Mouse (Mus musculus): ENCODE results near the gene Usp4.

The Usp4 gene

GRCm38 (mm10) chr9:108347540-108348289, at the start of gene Usp4:
Gene Usp4, plus strand, starts transcription at chr9:108347853.
- POLR2A ChIA-PET = interaction anchor here (0.6 to 2.0 kb wide), 17 partner anchors 9 to 168 kb away, joined by 3 to 23 read pairs (median 4); partner anchors contain the start of genes Gpx1 (in 4 of the 4), 1700102P08Rik (in 1 of the 4), Qars (in 1 of the 4) and Qrich1 (in 1 of the 4)

GRCm38 (mm10) chr9:108301853-108302252, 45.8 kb upstream of the Usp4 start:
- ChIA-PET CTCF (interaction anchor here in 1 of 4 experiments (0.6 kb wide), 1 partner anchor 624 kb away, joined by 5 read pairs; no protein-coding TSS in a partner anchor), POLR2A (interaction anchor here in 3 of 4 experiments (0.7 to 20.7 kb wide), 5 partner anchors 8 to 41 kb away, joined by 3 to 409 read pairs (median 4); partner anchors contain the start of genes Gpx1 (in 1 of the 3), Nicn1 (in 1 of the 3), Rhoa (in 1 of the 3) and Tcta (in 1 of the 3))

More at GRCm38 (mm10) chr9:108347540-108348289, at the start of gene Usp4:
- CTCF ChIA-PET = interaction anchor here in 1 of 4 experiments (0.6 kb wide), 1 partner anchor 222 kb away, joined by 3 read pairs; the partner anchor contains the start of gene Dalrd3

GRCm38 (mm10) chr9:108304716-108305115, 42.9 kb upstream of the Usp4 start:
- POLR2A ChIA-PET = interaction anchor here (0.7 to 26.5 kb wide), 29 partner anchors 2 to 255 kb away, joined by 3 to 409 read pairs (median 10); partner anchors contain the start of genes Amt (in 4 of the 4), Gpx1 (in 3 of the 4), Nicn1 (in 3 of the 4) and Usp19 (in 2 of the 4)

GRCm38 (mm10) chr9:108305170-108305569, 42.5 kb upstream of the Usp4 start:
- POLR2A ChIA-PET = interaction anchor here (0.6 to 26.5 kb wide), 42 partner anchors 3 to 1471 kb away, joined by 3 to 409 read pairs (median 9); partner anchors contain the start of genes Amt (in 4 of the 4), Gpx1 (in 3 of the 4), Nicn1 (in 3 of the 4) and 1700102P08Rik (in 2 of the 4)
- CTCF ChIA-PET = interaction anchor here (0.7 to 1.8 kb wide), 7 partner anchors 16 to 414 kb away, joined by 3 to 7 read pairs (median 4); no protein-coding TSS in a partner anchor

More at GRCm38 (mm10) chr9:108304716-108305115, 42.9 kb upstream of the Usp4 start:
- CTCF ChIA-PET = interaction anchor here (0.7 to 1.8 kb wide), 5 partner anchors 17 to 854 kb away, joined by 3 to 7 read pairs (median 6); no protein-coding TSS in a partner anchor

GRCm38 (mm10) chr9:108305629-108306520, 41.8 kb upstream of the Usp4 start, which contains the start of the genes Rhoa and Tcta:
Gene Rhoa, plus strand, starts transcription at chr9:108306129.
Gene Tcta, minus strand, starts transcription at chr9:108306160.
- POLR2A ChIA-PET = interaction anchor here (0.5 to 26.5 kb wide), 78 partner anchors 3 to 1471 kb away, joined by 3 to 409 read pairs (median 4); partner anchors contain the start of genes Amt (in 4 of the 4), Gpx1 (in 4 of the 4), Nicn1 (in 3 of the 4) and Qrich1 (in 3 of the 4)

GRCm38 (mm10) chr9:108306571-108306980, 41.1 kb upstream of the Usp4 start:
- ChIA-PET CTCF (interaction anchor here in 3 of 4 experiments (0.5 to 1.8 kb wide), 9 partner anchors 13 to 415 kb away, joined by 3 to 7 read pairs (median 3); partner anchors contain the start of genes Gpx1 (in 1 of the 3) and Nicn1 (in 1 of the 3)), POLR2A (interaction anchor here (0.5 to 26.5 kb wide), 68 partner anchors 4 to 1467 kb away, joined by 3 to 409 read pairs (median 5); partner anchors contain the start of genes Amt (in 4 of the 4), Gpx1 (in 4 of the 4), Nicn1 (in 3 of the 4) and Qrich1 (in 3 of the 4))

More at GRCm38 (mm10) chr9:108305629-108306520, 41.8 kb upstream of the Usp4 start, which contains the start of the genes Rhoa and Tcta:
- CTCF ChIA-PET = interaction anchor here (0.5 to 1.8 kb wide), 13 partner anchors 12 to 415 kb away, joined by 3 to 7 read pairs (median 3); partner anchors contain the start of genes Gpx1 (in 1 of the 4) and Nicn1 (in 1 of the 4)

- POLR2A ChIA-PET = interaction anchor here (0.6 to 26.5 kb wide), 25 partner anchors 5 to 259 kb away, joined by 3 to 409 read pairs (median 4); partner anchors contain the start of genes Amt (in 3 of the 4), Gpx1 (in 3 of the 4), Nicn1 (in 2 of the 4) and Qars (in 1 of the 4)
- CTCF ChIA-PET = interaction anchor here in 2 of 4 experiments (0.6 to 1.5 kb wide), 5 partner anchors 10 to 290 kb away, joined by 3 to 4 read pairs (median 3); partner anchors contain the start of gene Amt (in 1 of the 2)
Observed at GRCm38 (mm10) chr9:108307021-108307807, 40.4 kb upstream of the Usp4 start.

GRCm38 (mm10) chr9:108308141-108308540, 39.5 kb upstream of the Usp4 start:
- ChIA-PET CTCF (interaction anchor here in 2 of 4 experiments (0.7 to 1.5 kb wide), 5 partner anchors 11 to 291 kb away, joined by 3 to 8 read pairs (median 4); partner anchors contain the start of gene Amt (in 1 of the 2)), POLR2A (interaction anchor here (0.6 to 26.5 kb wide), 30 partner anchors 5 to 930 kb away, joined by 3 to 409 read pairs (median 4); partner anchors contain the start of genes Amt (in 3 of the 4), Gpx1 (in 3 of the 4), Nicn1 (in 3 of the 4) and Qars (in 1 of the 4))

GRCm38 (mm10) chr9:108317572-108317971, 30.1 kb upstream of the Usp4 start:
- POLR2A ChIA-PET = interaction anchor here in 2 of 4 experiments (1.7 to 26.5 kb wide), 5 partner anchors 9 to 76 kb away, joined by 4 to 409 read pairs (median 34); partner anchors contain the start of genes Rhoa (in 2 of the 2), Tcta (in 2 of the 2), Amt (in 1 of the 2) and Gpx1 (in 1 of the 2)
- CTCF ChIA-PET = interaction anchor here in 1 of 4 experiments (1.4 kb wide), 1 partner anchor 33 kb away, joined by 4 read pairs; no protein-coding TSS in a partner anchor

GRCm38 (mm10) chr9:108318462-108318861, 29.2 kb upstream of the Usp4 start:
- ChIA-PET CTCF (interaction anchor here in 1 of 4 experiments (1.4 kb wide), 1 partner anchor 34 kb away, joined by 4 read pairs; no protein-coding TSS in a partner anchor), POLR2A (interaction anchor here (0.6 to 26.5 kb wide), 9 partner anchors 8 to 241 kb away, joined by 3 to 409 read pairs (median 4); partner anchors contain the start of genes Rhoa (in 2 of the 4), Tcta (in 2 of the 4), Amt (in 1 of the 4) and Apeh (in 1 of the 4))

GRCm38 (mm10) chr9:108322054-108322453, 25.6 kb upstream of the Usp4 start:
- ChIA-PET POLR2A (interaction anchor here in 3 of 4 experiments (0.6 to 26.5 kb wide), 21 partner anchors 8 to 312 kb away, joined by 3 to 409 read pairs (median 5); partner anchors contain the start of genes Gpx1 (in 3 of the 3), 1700102P08Rik (in 2 of the 3), Rhoa (in 2 of the 3) and Tcta (in 2 of the 3)), CTCF (interaction anchor here (0.6 to 1.8 kb wide), 24 partner anchors 10 to 502 kb away, joined by 3 to 9 read pairs (median 4); partner anchors contain the start of genes Gpx1 (in 2 of the 4), 1700102P08Rik (in 1 of the 4), Amt (in 1 of the 4) and Nicn1 (in 1 of the 4))

GRCm38 (mm10) chr9:108324784-108325183, 22.9 kb upstream of the Usp4 start:
- ChIA-PET CTCF (interaction anchor here in 1 of 4 experiments (0.5 kb wide), 1 partner anchor 107 kb away, joined by 6 read pairs; no protein-coding TSS in a partner anchor), POLR2A (interaction anchor here (0.6 to 26.5 kb wide), 11 partner anchors 8 to 69 kb away, joined by 3 to 409 read pairs (median 3); partner anchors contain the start of genes Rhoa (in 3 of the 4), Tcta (in 3 of the 4), Gpx1 (in 2 of the 4) and Amt (in 1 of the 4))

GRCm38 (mm10) chr9:108325811-108326210, 21.8 kb upstream of the Usp4 start:
- ChIA-PET CTCF (interaction anchor here in 2 of 4 experiments (0.6 to 0.7 kb wide), 4 partner anchors 73 to 433 kb away, joined by 3 to 7 read pairs (median 5); partner anchors contain the start of gene Impdh2 (in 1 of the 2)), POLR2A (interaction anchor here in 2 of 4 experiments (1.1 to 26.5 kb wide), 6 partner anchors 13 to 23 kb away, joined by 3 to 409 read pairs (median 48); partner anchors contain the start of genes Gpx1 (in 2 of the 2), Rhoa (in 2 of the 2), Tcta (in 2 of the 2) and Amt (in 1 of the 2))

GRCm38 (mm10) chr9:108337848-108338550, 9.7 kb upstream of the Usp4 start:
- ChIA-PET POLR2A (interaction anchor here (0.5 to 3.7 kb wide), 101 partner anchors 7 to 1932 kb away, joined by 3 to 96 read pairs (median 6); partner anchors contain the start of genes Rhoa (in 4 of the 4), Tcta (in 4 of the 4), 1700102P08Rik (in 3 of the 4) and Amt (in 3 of the 4)), CTCF (interaction anchor here (0.6 to 1.9 kb wide), 11 partner anchors 10 to 137 kb away, joined by 3 to 8 read pairs (median 3); partner anchors contain the start of genes Rhoa (in 2 of the 4) and Tcta (in 2 of the 4))
